Mouse (Mus musculus) Patski (cell line): ENCODE results near the gene Mical2. TPM values are rescaled to one million over a fixed set of nuclear protein-coding genes. Genes with fewer than 3 reads are reported as not detected.

Experiments used
- ATAC-seq: fragments of 100-300 bp; one replicate; pipeline ENCODE4 v1.8.0; 2021
- CTCF ChIA-PET: fragments of 350-600 bp; sonication (Branson Sonifier 250); formaldehyde crosslinking; loops from one replicate; lab custom pipeline; 2022; ENCODE audit warnings: inconsistent platforms; lab: Charles Lee
- POLR2A ChIA-PET: fragments of 350-600 bp; sonication (Branson Sonifier 250); formaldehyde crosslinking; loops from one replicate; lab custom pipeline; 2022; ENCODE audit warnings: antibody characterized with exemption, inconsistent platforms; lab: Charles Lee
- DNase-seq: peaks from one replicate; pipeline ENCODE4 v3.0.0-alpha.2; 2011; ENCODE audit warnings: low read depth, low spot score
- H3K27me3 ChIP-seq: fragments of 371-371 bp; one replicate; pipeline ENCODE4 v1.5.1; 2021
- CTCF ChIP-seq: fragments of 100-300 bp; IDR thresholded peaks from one replicate; pipeline ENCODE4 v1.5.1; 2021
- in situ Hi-C: fragments of 300-500 bp; cut with MboI; formaldehyde crosslinking; loops from 3 replicates; pipeline ENCODE4 v1.11.1; 2018; ENCODE audit warnings: low pct_unique_long_range_greater_than_20kb, mixed read lengths
- polyA plus RNA-seq: library from polyadenylated mRNA; unstranded; gene quantifications from one replicate; pipeline ENCODE4 v1.2.3, GENCODE M21; 2021

Mical2 gene
- polyA plus RNA-seq, 1 experiment from 2014 or later, result 50.7 TPM

DNA sequence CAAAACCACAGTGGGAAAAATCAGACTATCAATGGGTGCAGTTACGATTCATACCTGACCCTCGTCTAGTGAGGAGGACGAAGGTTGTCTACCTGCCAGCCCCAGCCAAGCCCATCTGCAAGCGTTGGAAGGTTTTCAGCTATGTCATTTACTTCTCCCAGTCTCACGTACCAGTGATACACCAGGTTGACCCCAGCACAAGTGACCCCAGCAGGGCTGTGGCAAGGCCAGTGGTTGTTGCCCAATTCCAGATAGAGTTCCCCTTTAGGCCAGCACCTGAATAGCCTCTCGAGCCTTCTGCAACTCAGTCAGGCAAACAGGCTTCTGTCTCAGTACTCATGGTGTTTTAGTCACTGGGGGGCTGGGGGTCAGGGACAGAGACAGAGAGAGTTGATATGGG, 17.9 kb upstream of the Mical2 start:
- no peak for ATAC-seq
- POLR2A ChIA-PET, result interaction anchor here (0.7 kb wide), 1 partner anchor 577 kb away, joined by 3 read pairs; no protein-coding TSS in a partner anchor
- no peak for DNase-seq
- CTCF ChIA-PET, result interaction anchor here (1.5 to 5.8 kb wide), 2 partner anchors 63 to 162 kb away, joined by 3 to 36 read pairs; no protein-coding TSS in a partner anchor
- H3K27me3 ChIP-seq, result no peaks in the 10 kb centered on the region
- in situ Hi-C loops, result no loop called here
- TF ChIP-seq CTCF, result no peak

DNA sequence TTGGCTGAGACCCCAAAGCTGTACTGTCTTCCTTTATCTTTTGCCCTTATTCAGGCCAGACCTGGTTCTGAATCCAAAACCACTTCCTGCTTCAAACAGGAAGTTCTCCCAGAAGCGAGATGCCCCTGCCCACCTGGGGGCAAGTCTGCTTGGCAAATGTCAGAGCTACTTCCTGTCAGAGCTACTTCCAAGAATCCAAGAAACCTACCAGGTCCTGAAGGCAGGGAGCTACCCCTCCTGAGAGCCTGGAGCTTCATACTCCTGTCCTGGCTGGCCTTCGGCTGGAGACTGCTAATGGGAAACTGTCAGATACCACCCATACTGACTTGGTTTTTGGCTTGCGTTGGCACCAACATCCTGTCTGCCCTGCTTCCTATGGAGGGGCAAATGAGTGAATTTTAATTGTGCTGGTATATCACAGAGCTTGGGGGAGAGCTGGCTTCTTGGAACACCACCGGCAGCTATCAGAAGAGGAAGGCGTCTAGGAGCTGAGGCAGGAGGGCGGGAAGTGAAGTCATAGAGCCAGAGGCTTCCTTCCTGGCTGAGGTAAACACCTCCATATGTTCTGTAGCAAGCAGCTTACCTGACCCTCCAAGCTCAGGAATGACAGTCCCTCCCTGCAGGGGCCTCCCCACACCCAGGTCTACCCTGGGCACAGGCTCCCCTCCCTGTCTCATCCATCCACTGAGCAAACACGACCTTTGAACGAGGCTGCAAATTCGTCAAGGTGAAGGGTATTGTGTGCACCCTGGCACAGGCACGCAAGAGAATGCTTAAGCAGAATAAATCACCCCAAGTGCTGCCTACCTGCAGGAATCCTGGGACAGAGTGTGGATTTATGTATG, 17.1 kb upstream of the Mical2 start:
- no peak for TF ChIP-seq CTCF
- DNase-seq, result no peak
- ChIA-PET POLR2A (no interaction called here), CTCF (interaction anchor here (0.9 to 5.8 kb wide), 3 partner anchors 14 to 161 kb away, joined by 3 to 36 read pairs (median 3); no protein-coding TSS in a partner anchor)
- no peaks in the 10 kb centered on the region for H3K27me3 ChIP-seq
- no peak for ATAC-seq
- in situ Hi-C loops, result no loop called here

DNA sequence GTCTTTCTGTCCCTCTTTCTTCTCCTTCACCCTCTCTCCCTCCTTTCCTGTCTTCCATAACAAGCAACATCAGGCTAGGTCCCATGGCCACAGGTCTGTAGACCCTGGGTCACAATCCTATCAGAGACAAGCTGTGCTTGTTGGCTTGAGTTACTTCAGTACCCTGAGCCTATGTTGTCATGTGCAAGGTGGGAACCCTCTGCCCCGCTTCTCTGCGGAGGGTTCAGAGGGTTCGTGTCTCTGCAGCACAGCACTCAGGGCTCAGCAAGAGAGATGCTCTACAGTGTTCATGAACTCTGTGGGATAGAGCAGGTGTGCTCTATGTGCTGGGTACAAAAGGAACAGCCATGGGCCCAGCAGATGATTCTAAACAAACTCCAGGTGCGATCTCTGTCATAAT, 16.0 kb upstream of the Mical2 start:
- in situ Hi-C loops, result no loop called here
- no peaks in the 10 kb centered on the region for H3K27me3 ChIP-seq
- ATAC-seq (no peak), DNase-seq (no peak)
- TF ChIP-seq CTCF, result no peak
- CTCF ChIA-PET, result interaction anchor here (5.8 kb wide), 1 partner anchor 160 kb away, joined by 36 read pairs; no protein-coding TSS in a partner anchor
- POLR2A ChIA-PET, result interaction anchor here (1.2 kb wide), 1 partner anchor 12 kb away, joined by 3 read pairs; no protein-coding TSS in a partner anchor

DNA sequence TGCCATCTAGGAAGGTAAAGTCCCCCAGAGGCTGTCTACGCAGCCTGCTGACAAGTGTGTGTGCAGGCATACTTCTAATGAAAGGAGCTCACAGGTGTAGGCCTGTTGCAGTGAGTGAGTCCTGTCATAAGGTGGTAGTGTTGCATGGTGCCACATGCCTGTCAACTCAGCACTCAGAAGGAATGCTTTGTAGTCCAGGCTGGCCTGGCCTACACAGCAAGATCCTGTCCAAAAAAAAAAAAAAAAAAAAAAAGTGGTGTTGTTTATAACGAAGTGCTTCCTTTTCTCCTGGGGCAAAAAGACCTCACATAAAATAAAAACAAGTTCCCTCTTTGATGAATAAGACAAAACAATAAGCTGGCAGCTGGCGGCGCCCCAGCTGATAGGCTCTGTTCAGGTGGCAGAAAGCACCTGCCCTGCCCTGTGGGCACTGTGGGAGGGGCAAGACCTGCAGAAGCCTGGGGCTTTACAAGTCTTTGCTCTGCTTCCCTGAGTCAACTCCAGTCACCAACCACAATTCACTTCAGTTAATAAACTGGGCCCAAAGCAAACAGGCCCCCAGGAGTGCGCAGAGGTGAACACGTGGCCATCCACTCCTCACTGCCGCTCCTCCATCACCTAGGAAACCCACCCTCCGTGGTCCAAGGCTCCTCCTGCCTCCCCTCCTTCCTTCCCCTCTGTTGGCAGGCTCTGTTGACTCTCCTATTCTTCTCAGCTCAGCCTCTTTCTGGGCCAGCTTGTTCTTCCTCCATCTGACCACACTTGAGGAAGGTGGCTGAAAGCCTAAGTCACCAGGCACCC, 12.5 kb upstream of the Mical2 start:
- no peak for DNase-seq

DNA sequence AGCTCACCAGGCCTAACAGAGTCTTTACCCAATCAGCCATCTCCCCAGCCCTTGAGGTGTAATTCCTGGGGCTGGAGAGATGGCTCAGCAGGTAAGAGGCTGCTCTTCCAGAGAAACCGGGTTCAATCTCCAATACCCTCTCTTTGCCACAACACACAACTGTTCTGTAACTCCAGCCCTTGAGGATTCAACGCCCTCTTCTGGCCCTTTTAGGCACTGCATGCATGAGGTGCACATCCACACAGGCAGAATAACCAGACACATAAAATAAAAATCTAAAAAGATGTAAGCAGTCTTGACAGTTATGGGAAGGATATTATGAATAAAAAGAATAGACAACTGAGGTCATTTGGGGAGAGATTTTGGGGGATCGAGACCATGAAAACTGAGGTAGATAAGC, 9.8 kb upstream of the Mical2 start:
- in situ Hi-C loops, result no loop called here
- TF ChIP-seq CTCF, result no peak
- ChIA-PET CTCF (interaction anchor here (1.2 to 1.5 kb wide), 2 partner anchors 153 kb away, joined by 3 to 4 read pairs; no protein-coding TSS in a partner anchor), POLR2A (interaction anchor here (1.3 kb wide), 1 partner anchor 32 kb away, joined by 5 read pairs; no protein-coding TSS in a partner anchor)
- H3K27me3 ChIP-seq, result no peaks in the 10 kb centered on the region
- no peak for DNase-seq
- no peak for ATAC-seq

More for the DNA sequence above, 12.5 kb upstream of the Mical2 start:
- ATAC-seq, result no peak
- TF ChIP-seq CTCF, result no peak
- no peaks in the 10 kb centered on the region for H3K27me3 ChIP-seq
- in situ Hi-C loops, result no loop called here
- POLR2A ChIA-PET, result interaction anchor here (0.6 to 1.6 kb wide), 7 partner anchors 10 to 155 kb away, joined by 3 to 5 read pairs (median 3); no protein-coding TSS in a partner anchor
- CTCF ChIA-PET, result interaction anchor here (0.7 to 5.8 kb wide), 23 partner anchors 9 to 1058 kb away, joined by 3 to 36 read pairs (median 4); no protein-coding TSS in a partner anchor

DNA sequence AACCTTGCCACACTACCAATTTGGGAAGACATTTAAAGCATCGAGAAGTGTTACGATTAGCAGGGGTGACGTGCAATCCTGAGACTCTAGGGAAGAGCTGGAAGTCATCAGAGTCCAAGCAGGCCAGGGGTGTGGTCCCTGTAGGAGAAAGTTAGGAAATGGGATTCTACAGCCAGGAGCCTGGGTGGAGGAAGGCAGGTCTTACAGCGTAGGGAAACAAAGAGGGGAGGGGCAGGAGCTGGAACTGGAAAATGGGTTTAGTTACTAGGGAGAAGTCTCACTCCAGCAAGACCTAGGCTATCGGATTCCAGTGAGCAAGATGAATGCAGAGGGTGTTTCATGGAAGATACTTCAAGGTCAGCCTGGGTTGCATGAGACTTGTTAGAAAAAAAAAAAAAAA, 8.9 kb upstream of the Mical2 start:
- POLR2A ChIA-PET, result no interaction called here
- no peak for TF ChIP-seq CTCF
- DNase-seq (no peak), ATAC-seq (no peak)
- in situ Hi-C loops, result no loop called here
- no peaks in the 10 kb centered on the region for H3K27me3 ChIP-seq
- CTCF ChIA-PET, result interaction anchor here (1.2 kb wide), 1 partner anchor 152 kb away, joined by 4 read pairs; no protein-coding TSS in a partner anchor

DNA sequence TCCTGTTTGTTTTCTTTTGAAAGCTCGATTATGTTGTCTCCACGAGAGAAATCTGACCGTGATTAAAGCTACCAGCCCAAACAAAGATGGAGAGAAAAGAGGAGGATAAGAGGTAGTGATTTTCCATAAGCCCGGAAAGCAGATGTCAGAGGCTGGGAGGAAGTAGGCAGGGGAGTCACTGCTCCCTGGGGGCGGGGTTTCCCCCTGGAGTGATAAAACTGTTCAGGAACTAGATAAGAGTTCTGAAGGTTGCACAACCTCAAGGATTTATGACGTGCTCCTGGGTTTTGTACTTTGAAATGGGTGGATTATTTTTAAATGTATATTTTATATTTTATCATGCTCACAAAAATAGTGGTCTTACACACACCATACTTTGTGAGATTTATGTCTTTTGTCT, 8.4 kb upstream of the Mical2 start:
- in situ Hi-C loops, result no loop called here
- no peak for TF ChIP-seq CTCF
- POLR2A ChIA-PET, result no interaction called here
- ATAC-seq (no peak), DNase-seq (no peak)
- no peaks in the 10 kb centered on the region for H3K27me3 ChIP-seq
- CTCF ChIA-PET, result interaction anchor here (1.2 kb wide), 1 partner anchor 151 kb away, joined by 4 read pairs; no protein-coding TSS in a partner anchor

DNA sequence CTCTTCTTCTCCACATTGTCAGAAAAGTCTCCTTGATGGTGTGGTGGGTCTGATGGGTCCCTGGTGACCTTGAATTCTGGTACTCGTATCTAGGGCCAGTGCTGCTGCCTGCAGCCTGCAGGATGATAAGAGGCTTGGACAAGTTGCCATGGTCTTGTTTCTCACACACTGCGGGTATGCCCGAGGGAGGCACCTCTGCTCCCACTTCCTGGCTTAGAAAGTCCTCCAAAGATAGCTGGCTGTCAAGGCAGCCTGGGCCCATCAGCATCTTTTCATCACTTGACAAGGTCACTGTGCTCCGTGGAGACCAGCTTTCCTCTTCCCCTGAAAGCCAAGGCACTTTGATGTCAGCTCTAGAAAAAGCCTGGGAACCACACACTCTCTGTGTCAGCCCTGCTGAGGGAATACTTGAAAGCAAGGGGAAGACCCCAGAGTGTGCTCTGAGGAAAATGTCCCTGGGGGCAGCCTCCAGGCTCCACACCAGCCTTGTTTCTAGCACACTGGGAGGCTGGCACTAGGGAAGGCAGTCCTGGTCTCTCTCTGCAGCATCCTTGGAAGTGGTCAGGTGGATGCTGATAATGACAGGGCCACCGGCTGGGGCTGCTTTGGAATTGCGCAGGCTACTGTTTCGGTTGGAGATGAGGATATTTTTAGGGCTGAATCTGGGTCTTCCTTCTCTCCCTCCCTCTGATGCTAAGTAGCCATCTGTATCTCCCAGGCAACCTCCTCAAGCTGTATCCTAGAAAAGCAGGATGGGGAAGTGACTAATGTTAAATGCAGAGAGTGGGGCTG, 2.7 kb upstream of the Mical2 start:
- ATAC-seq (no peak), DNase-seq (no peak)
- in situ Hi-C loops, result no loop called here
- no peaks in the 10 kb centered on the region for H3K27me3 ChIP-seq
- CTCF ChIA-PET, result interaction anchor here (0.9 to 1.7 kb wide), 2 partner anchors 10 to 14 kb away, joined by 3 to 6 read pairs; no protein-coding TSS in a partner anchor
- POLR2A ChIA-PET, result no interaction called here
- TF ChIP-seq CTCF, result no peak

DNA sequence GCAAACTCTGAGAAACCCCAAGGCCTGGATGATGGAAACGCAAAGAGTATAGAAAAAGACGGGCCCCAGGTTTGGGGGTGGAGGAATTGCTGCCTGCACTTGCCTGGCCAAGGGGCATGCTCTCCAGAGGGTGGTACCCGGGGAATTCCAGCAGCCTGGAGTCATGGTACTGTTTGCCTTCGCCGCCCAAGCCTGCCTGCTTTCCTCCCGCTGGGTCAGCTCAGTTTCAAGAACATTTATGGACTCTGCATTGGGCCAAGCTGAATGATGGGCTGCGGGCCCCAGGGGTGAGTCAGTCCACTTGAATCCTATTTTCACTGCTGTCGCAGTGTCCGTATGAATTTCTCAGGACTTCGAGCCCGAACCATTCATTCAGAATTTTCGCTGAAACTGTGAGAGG, 802 bp upstream of the Mical2 start:
- ATAC-seq (no peak), DNase-seq (no peak)
- ChIA-PET POLR2A (interaction anchor here (1.1 to 1.9 kb wide), 3 partner anchors 20 to 74 kb away, joined by 3 to 8 read pairs (median 5); no protein-coding TSS in a partner anchor), CTCF (interaction anchor here (0.7 kb wide), 1 partner anchor 22 kb away, joined by 3 read pairs; no protein-coding TSS in a partner anchor)
- no peaks in the 10 kb centered on the region for H3K27me3 ChIP-seq
- TF ChIP-seq CTCF, result no peak
- in situ Hi-C loops, result no loop called here
